Mouse (Mus musculus) CH12.LX (cell line): ENCODE measurements around the gene Nop2.

ENCODE experiments used
- CTCF ChIP-seq, 2 experiments: IDR thresholded peaks in 1 of 2; conservative IDR thresholded peaks in 1 of 2; 2 replicates each; pipeline ENCODE4 v1.5.1; 2011 to 2012; ENCODE audit warnings: low read depth in 2 of 2, low read length in 2 of 2, improper control_type of control experiment in 1 of 2, inconsistent platforms in 1 of 2, mild to moderate bottlenecking in 1 of 2, moderate library complexity in 1 of 2
- EP300 ChIP-seq: IDR thresholded peaks from 2 replicates; pipeline ENCODE4 v1.6.1; 2011; ENCODE audit warnings: low read length, improper control_type of control experiment
- HCFC1 ChIP-seq: IDR thresholded peaks from 2 replicates; pipeline ENCODE4 v1.6.1; 2012; ENCODE audit warnings: low read depth, mild to moderate bottlenecking, inconsistent platforms, low read length, improper control_type of control experiment
- POLR2A ChIP-seq: IDR thresholded peaks from 2 replicates; pipeline ENCODE4 v1.6.1; 2011; ENCODE audit warnings: low read depth, mild to moderate bottlenecking, improper control_type of control experiment, low read length
- USF1 ChIP-seq: IDR thresholded peaks from 2 replicates; pipeline ENCODE4 v1.6.1; 2014; ENCODE audit warnings: low read depth, mild to moderate bottlenecking, inconsistent platforms, low read length, improper control_type of control experiment

DNA sequence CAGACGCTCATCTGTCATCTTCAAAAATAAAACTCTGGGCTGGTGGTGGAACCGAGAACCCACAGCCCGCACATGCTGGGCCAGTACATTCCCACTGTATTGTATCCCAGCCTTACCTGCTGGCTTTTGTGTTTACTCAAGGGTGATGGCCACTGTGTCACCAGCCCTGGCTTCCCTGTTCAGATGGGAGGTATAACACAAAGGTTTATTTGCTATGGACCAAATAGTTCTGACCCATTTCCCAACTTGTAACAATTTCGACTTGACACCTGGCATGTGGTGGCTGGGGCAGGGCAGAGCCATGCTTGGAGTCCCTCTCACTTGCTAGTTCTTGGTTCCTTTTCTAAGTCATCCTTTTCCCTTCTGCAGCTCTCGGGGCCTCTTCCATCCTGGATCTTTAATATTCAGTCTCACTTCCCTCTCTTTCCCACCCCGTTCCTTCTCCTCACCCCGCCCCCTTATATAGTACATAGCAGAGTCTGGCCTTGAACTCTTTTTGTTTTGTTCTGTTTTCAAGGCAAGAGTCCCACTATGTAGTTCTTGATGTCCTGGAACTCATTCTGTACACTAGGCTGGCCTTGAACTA lies 48.8 kb upstream of the Nop2 start:
- no peak for TF ChIP-seq EP300
- no peak for TF ChIP-seq HCFC1
- TF ChIP-seq POLR2A = no peak
- no peak for TF ChIP-seq CTCF (conservative IDR thresholded peaks at IDR 0.05 in 1 of 2, IDR thresholded peaks at IDR 0.05 in 1 of 2; ENCODE audit: low read depth in 2 of 2, low read length in 2 of 2)
- no peak for TF ChIP-seq USF1
